Mouse (Mus musculus): ENCODE results near the gene Ltbp1. TPM values are rescaled to one million over a fixed set of nuclear protein-coding genes. Genes with fewer than 3 reads are reported as not detected.
A peak's percentile ranks its signal among the peaks of the same experiment; 100 is the strongest.

Gene Ltbp1
- polyA plus RNA-seq, 1 experiment from 2014 or later, result 28.3 TPM

DNA sequence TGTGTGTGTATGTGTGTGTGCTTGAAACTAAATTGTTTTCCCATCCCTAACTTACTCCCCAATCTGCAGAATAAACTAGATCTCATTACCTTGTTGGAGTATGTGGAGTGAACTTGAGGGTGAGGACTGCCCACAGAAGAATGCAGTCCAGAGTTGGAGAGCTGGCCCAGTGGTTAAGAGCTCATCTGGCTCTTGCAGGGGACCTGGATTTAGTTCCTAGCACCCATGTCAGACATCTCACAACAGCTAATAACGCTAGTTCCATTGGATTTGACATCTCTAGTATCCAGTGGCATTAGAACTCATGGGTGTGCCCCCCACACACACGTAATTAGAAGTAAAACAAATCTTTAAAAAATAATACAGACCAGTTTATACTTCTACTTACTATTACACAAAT, 428.8 kb downstream of the Ltbp1 start:
- Histone ChIP-seq H3K9ac (no peak overlapping the region), H3K4me1 (peaks cover 20% of the 10 kb centered on the region), H3K36me3 (no peaks in the 10 kb centered on the region), H3K27ac (replicated peaks) (no peak overlapping the region), H3K27me3 (replicated peaks) (no peaks in the 10 kb centered on the region), H3K9me3 (no peaks in the 10 kb centered on the region), H3K4me2 (no peak overlapping the region), H3K4me3 (no peak overlapping the region)
- WGBS, result 85% methylated on average over 2 of the region's 2 CpGs
- no peak for ATAC-seq (ENCODE audit: extremely low read depth, insufficient number of reproducible peaks, low FRiP score, low TSS enrichment)

DNA sequence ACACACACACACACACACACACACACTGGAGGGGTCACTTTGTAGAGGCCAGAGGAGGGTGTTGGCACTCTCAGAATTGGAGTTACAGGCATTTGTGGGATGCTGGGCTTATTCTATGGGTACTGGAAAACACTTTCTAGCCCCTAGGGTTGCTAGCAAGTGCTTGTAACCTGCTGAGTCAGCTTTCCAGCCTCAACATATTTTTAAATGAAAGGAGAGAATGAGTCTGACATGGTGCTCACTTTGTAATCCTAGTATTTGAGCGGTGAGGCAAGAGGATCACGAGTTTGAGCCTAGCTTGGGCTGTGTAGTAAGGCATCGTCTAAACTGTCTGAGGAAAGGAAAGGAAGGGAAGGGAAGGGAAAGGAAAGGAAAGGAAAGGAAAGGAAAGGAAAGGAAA, 429.5 kb downstream of the Ltbp1 start:
- ATAC-seq (ENCODE audit: extremely low read depth, insufficient number of reproducible peaks, low FRiP score, low TSS enrichment), result no peak
- H3K4me1 ChIP-seq, result peaks cover 20% of the 10 kb centered on the region
- no peaks in the 10 kb centered on the region for H3K27me3 ChIP-seq (replicated peaks)
- no peak overlapping the region for H3K4me3 ChIP-seq
- no peaks in the 10 kb centered on the region for H3K9me3 ChIP-seq
- H3K36me3 ChIP-seq, result no peaks in the 10 kb centered on the region
- H3K4me2 ChIP-seq, result no peak overlapping the region
- 60% methylated on average over 3 of the region's 3 CpGs for WGBS
- no peak overlapping the region for H3K9ac ChIP-seq
- no peak overlapping the region for H3K27ac ChIP-seq (replicated peaks)

DNA sequence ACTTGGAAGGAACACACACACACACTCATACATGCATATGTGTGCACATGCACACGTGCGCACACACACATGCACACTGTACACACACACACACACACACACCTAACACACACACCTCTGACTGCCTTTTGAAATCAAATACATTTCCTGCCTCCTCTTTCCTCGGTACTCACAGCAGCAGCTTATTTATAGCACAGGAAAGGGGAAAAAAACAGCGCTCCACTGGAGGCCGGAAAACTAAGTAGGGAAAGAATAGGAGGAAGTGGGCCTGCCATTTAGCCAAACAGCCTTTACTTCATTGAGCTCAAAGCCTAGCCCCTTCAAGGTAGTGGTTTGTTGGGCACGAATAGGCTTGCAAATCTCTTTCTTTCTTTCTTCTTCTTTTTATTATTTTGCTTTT, 430.2 kb downstream of the Ltbp1 start, which contains the start of gene Rasgrp3:
Rasgrp3 (plus strand) TSS at position 298 of the 400 bp plus-strand sequence.
- H3K9ac ChIP-seq, result peak within 1 kb of the TSS; percentile 67
- no peak for ATAC-seq (ENCODE audit: extremely low read depth, insufficient number of reproducible peaks, low FRiP score, low TSS enrichment)

DNA sequence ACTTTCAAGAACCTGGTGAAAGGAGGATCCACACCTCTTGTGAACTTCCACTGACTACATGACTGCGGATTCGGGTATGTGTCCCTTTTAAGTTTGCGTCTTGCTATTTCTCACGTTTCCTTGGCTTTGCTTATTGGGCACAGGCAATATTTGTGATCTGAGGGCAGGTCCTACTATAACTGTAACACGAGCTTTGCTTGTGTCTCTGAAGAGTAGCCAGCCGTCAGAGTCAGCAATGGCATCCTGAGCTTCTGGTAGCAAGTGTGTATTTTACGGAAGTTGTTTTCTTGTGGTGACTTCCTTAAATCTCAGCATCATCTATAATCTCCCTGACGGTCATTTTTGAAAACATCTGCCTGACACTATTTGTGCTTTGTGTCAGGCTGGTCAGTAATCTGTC, 430.7 kb downstream of the Ltbp1 start:
- WGBS, result 53% methylated on average over 8 of the region's 8 CpGs
- Histone ChIP-seq H3K4me1 (peaks cover 20% of the 10 kb centered on the region), H3K9me3 (no peaks in the 10 kb centered on the region), H3K9ac (peak overlapping the region; percentile 67), H3K4me2 (peak overlapping the region; percentile 55), H3K27ac (replicated peaks) (peak overlapping the region; percentile 78), H3K36me3 (no peaks in the 10 kb centered on the region), H3K4me3 (peak overlapping the region; percentile 45), H3K27me3 (replicated peaks) (no peaks in the 10 kb centered on the region)
- no peak for ATAC-seq (ENCODE audit: extremely low read depth, insufficient number of reproducible peaks, low FRiP score, low TSS enrichment)

More for the DNA sequence above, 430.2 kb downstream of the Ltbp1 start, which contains the start of gene Rasgrp3:
- peaks cover 20% of the 10 kb centered on the region for H3K4me1 ChIP-seq
- no peaks in the 10 kb centered on the region for H3K9me3 ChIP-seq
- H3K36me3 ChIP-seq, result no peaks in the 10 kb centered on the region
- H3K27me3 ChIP-seq (replicated peaks), result no peaks in the 10 kb centered on the region
- H3K4me3 ChIP-seq, result peak within 1 kb of the TSS; percentile 45
- 41% methylated on average over 6 of the region's 6 CpGs for WGBS
- H3K4me2 ChIP-seq, result peak within 1 kb of the TSS; percentile 55
- H3K27ac ChIP-seq (replicated peaks), result peak within 1 kb of the TSS; percentile 78

DNA sequence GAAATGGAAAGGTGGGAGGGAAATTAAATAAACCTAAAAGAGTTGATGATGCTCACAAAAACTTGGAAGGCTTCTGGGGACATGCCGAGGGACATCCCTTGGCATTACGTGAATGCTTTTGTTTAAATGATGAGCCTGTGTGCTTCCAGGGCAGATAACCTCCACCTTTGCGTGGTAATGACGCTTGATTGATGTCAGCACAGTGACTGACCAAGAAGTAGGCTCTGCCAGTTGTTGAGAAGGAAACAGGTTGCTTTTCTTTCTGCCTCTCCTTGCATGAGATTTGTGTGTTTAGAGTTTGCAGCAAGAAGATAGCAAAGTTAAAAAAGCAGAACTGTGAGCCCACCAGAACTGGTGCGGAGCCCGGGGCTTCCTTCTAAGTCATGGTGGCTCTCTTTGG, 431.5 kb downstream of the Ltbp1 start:
- Histone ChIP-seq H3K36me3 (no peaks in the 10 kb centered on the region), H3K27ac (replicated peaks) (peak overlapping the region; percentile 60), H3K4me2 (peak overlapping the region; percentile 55), H3K9ac (peak overlapping the region; percentile 67), H3K9me3 (no peaks in the 10 kb centered on the region), H3K4me1 (peaks cover 22% of the 10 kb centered on the region), H3K27me3 (replicated peaks) (no peaks in the 10 kb centered on the region), H3K4me3 (peak overlapping the region; percentile 45)
- WGBS, result 55% methylated on average over 6 of the region's 6 CpGs
- ATAC-seq (ENCODE audit: extremely low read depth, insufficient number of reproducible peaks, low FRiP score, low TSS enrichment), result no peak

DNA sequence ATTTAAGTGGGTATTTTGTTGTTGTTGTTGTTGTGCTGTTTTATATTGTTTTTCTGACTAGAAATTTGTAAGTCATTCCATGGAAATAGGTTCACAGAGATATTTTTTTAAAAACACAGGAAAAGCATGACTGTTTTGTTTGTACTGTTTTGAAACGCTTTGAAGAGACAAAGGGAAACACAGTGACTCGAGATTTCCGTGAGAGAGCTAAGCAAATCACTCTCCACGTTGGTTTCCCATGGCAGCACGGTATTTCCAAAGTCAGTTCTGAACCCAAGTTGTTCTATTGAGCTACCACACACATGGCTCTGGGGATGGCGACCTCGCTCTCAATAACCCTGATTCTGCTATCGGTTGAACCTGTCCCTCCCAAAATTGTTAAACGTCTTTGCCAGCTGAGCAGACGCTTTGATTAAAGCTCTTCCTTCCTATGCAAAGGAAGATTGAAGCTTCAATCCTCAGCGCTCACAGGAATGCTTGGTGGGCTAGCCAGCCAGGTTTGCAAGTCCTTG, 431.9 kb downstream of the Ltbp1 start:
- no peaks in the 10 kb centered on the region for H3K36me3 ChIP-seq

DNA sequence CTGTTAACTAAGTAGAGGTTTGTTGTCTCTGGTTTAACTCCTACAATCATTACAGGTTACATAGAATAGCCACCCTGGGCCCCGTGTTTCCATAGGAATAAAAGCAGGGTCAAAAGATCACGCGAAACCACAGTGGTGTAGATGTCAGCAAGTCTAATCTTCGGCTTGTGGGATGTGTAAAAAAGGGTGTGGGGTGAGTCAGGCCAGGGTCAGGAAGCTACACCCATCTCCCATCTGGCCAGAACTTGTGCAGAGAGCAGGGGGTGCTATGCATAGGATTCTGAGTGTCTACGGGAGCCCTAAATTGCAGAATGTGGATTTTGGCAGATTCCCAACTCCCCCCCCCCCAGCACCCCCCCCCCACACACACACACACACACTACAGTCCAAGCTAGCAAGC, 432.8 kb downstream of the Ltbp1 start:
- 0 out of 2 replicates have a peak, but pooled peaks have one; percentile 8 for ATAC-seq (ENCODE audit: extremely low read depth, insufficient number of reproducible peaks, low FRiP score, low TSS enrichment)
- no peaks in the 10 kb centered on the region for H3K36me3 ChIP-seq
- no peaks in the 10 kb centered on the region for H3K9me3 ChIP-seq
- H3K27me3 ChIP-seq (replicated peaks), result no peaks in the 10 kb centered on the region
- H3K4me1 ChIP-seq, result peaks cover 25% of the 10 kb centered on the region
- peak overlapping the region; percentile 45; the same call in 1 of the 2 replicates for H3K4me3 ChIP-seq
- WGBS, result 40% methylated on average over 5 of the region's 5 CpGs
- no peak overlapping the region for H3K27ac ChIP-seq (replicated peaks)
- peak overlapping the region; percentile 55; the same call in 1 of the 2 replicates for H3K4me2 ChIP-seq
- H3K9ac ChIP-seq, result no peak overlapping the region

More for the DNA sequence above, 431.9 kb downstream of the Ltbp1 start:
- H3K9ac ChIP-seq, result peak overlapping the region; percentile 67
- peaks cover 22% of the 10 kb centered on the region for H3K4me1 ChIP-seq
- peak overlapping the region; percentile 55 for H3K4me2 ChIP-seq
- H3K4me3 ChIP-seq, result peak overlapping the region; percentile 45
- ATAC-seq (ENCODE audit: extremely low read depth, insufficient number of reproducible peaks, low FRiP score, low TSS enrichment), result no peak
- peak overlapping the region; percentile 60 for H3K27ac ChIP-seq (replicated peaks)
- WGBS, result 53% methylated on average over 11 of the region's 11 CpGs
- no peaks in the 10 kb centered on the region for H3K9me3 ChIP-seq
- H3K27me3 ChIP-seq (replicated peaks), result no peaks in the 10 kb centered on the region

DNA sequence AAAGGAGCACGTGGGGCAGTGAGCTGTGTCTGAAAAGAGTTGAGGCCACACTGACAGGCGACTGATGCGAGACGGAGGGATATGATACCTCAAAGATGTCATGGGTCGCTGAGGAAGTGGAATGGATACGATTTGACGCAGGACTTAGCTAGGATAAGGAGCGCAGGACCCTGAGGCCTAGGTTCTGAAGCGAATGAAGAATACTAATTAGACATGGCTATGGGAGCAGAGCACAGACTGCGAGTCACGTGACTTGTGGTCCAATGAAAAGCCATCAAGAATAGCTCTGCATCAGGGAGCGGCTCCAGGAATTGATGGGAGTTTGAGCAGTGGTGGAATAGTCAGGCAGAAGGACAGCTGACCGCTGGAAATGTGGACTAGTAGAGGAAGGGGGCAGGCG, 433.7 kb downstream of the Ltbp1 start:
- Histone ChIP-seq H3K9ac (no peak overlapping the region), H3K9me3 (no peaks in the 10 kb centered on the region), H3K4me1 (peaks cover 28% of the 10 kb centered on the region), H3K4me3 (no peak overlapping the region), H3K36me3 (no peaks in the 10 kb centered on the region), H3K27me3 (replicated peaks) (no peaks in the 10 kb centered on the region), H3K4me2 (peak overlapping the region; percentile 21; the same call in 1 of the 2 replicates), H3K27ac (replicated peaks) (0 out of 2 replicates have a peak overlapping the region, but pooled peaks have one; percentile 15)
- 73% methylated on average over 14 of the region's 14 CpGs for WGBS
- ATAC-seq (ENCODE audit: extremely low read depth, insufficient number of reproducible peaks, low FRiP score, low TSS enrichment), result no peak

DNA sequence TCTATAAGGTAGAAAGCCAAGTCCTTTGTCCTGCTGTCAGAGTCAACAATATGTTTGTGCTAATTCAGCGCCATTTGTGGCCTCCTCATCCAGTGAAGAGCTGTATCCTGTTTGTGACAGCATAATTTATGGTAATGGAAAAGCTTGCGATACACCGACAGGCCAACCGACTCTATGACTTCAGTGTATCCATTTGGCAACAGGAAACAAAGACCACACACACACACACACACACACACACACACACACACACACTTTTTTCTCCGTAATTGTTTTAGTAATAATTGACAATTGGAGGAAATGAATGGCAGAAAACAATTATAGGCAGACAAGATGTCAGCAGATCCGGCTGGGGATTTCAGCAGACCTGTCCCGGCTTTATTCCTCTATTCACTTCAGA, 435.3 kb downstream of the Ltbp1 start:
- Histone ChIP-seq H3K9ac (no peak overlapping the region), H3K27ac (replicated peaks) (peak overlapping the region; percentile 45; the same call in 1 of the 2 replicates), H3K9me3 (no peaks in the 10 kb centered on the region), H3K36me3 (no peaks in the 10 kb centered on the region), H3K4me1 (peaks cover 20% of the 10 kb centered on the region), H3K4me3 (no peak overlapping the region), H3K27me3 (replicated peaks) (no peaks in the 10 kb centered on the region), H3K4me2 (no peak overlapping the region)
- ATAC-seq (ENCODE audit: extremely low read depth, insufficient number of reproducible peaks, low FRiP score, low TSS enrichment), result no peak
- 62% methylated on average over 7 of the region's 7 CpGs for WGBS

DNA sequence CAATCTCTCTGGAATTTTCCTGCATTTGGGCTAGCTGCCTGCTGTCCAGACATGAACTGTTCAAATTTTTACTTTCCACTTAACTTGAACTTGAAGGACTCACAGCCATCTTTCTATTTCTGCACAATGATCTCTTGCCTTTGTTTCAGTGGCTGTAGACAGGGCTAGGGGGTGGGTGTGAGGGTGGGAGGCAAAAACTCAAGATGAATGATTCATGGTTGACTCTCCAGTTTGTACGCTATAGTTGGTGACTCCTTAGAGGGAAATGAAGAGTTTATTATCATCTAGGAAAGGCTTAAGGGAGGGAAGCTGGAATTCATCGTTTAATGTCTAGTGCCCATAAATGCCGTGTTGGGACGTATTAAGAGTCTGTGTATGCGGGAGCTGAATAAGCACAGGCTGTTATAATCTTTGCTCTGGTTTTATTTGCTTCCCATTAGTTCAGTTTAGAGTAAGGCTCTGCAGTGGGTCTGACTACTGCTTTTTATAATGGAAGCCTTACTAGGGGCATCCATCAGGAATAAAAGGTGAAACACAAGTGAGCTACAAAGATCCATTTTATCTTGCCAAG, 436.0 kb downstream of the Ltbp1 start:
- no peak overlapping the region for H3K4me2 ChIP-seq
- 79% methylated on average over 5 of the region's 5 CpGs for WGBS
- H3K9ac ChIP-seq, result no peak overlapping the region
- H3K4me1 ChIP-seq, result peaks cover 17% of the 10 kb centered on the region
- no peak for ATAC-seq (ENCODE audit: extremely low read depth, insufficient number of reproducible peaks, low FRiP score, low TSS enrichment)
- H3K4me3 ChIP-seq, result no peak overlapping the region
- H3K36me3 ChIP-seq, result no peaks in the 10 kb centered on the region
- no peaks in the 10 kb centered on the region for H3K9me3 ChIP-seq
- no peaks in the 10 kb centered on the region for H3K27me3 ChIP-seq (replicated peaks)
- peak overlapping the region; percentile 45; the same call in 1 of the 2 replicates for H3K27ac ChIP-seq (replicated peaks)
